Mouse (Mus musculus): ENCODE measurements at regions not wholly inside any gene's neighbourhood (a gene's known extent, or its start where the extent isn't known, plus 50 kb on each side); places are given as distances from the start of the nearest gene placed in this dataset.

DNA sequence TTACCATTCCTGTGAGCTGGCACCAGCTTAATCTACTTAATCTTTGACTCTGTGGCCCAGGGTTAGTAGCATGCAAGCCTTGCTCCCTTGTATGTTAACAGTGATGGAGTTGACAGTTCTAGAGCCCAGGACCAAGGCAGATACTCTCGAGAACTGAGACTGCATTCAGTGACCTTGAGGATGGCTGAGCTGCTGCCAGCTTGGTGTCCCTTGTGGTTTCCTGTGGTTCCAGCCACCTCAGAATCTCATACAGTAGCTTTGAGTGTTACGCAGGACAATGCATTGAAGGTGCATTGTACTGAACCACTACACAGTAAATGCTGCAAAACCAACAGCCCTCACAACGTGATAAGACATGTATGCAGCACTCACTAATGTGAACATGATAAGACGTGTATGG is 90.6 kb downstream of the Zfp706 start:
- no peak for DNase-seq

DNA sequence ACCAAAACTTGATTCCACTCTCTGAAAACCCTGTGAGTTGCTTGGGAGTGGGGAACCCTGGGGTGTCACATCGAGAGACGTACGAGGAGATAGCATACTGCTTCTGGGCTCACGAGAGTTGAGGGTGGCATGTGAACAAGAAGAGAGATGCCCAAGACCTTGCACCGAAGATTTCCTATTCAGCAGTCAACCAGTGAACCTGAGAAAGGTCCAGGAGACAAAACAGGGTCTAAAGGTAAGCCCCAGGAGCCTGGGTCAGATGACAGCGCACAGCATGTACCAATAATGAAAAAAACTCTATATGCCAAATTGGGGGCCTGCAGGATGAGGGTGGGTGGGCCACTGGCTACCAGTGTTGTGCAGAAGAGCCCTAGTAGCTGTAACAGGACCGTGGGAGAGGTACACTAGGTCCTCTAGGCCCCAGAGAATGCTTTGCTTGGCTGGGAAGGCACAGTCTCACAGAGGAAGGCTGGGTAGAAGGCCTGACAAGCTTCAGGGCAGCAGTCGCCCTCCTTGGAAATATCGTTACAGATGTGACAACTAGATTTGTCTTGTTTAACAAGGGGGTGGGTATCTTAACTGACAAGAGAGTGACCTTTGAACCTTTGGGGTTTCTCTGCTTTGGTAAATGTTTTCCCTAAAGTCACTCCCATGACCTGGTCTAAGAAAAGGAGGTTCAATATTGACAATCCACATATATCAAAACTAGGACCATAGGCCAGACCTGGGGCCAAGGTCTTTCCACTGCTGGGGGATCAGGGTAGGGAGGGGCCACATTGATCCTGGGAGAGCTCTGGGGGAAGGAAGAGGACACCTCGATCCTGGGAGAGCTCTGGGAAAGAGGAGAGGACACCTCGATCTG is 93.1 kb downstream of the Zfp706 start:
- no peak for DNase-seq

DNA sequence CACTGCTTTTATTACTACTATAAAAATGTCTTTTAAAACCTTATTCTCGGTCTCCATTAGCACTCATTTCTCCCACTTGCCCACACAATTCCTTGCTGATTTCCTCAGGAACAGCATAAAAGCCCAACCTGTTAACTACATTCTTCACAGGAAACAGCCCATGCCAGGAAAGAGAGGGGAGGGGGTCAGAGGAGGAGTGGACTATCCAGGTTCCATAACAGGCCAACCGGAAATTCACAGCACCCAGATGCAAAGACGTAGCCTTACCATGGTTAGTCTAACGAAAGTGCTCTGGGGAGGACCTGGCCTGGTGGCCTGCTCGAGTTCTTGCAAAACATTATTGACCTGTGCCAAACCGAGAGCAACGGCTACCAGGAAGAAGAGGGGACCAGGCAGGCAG is 94.3 kb downstream of the Zfp706 start:
- no peak for DNase-seq

DNA sequence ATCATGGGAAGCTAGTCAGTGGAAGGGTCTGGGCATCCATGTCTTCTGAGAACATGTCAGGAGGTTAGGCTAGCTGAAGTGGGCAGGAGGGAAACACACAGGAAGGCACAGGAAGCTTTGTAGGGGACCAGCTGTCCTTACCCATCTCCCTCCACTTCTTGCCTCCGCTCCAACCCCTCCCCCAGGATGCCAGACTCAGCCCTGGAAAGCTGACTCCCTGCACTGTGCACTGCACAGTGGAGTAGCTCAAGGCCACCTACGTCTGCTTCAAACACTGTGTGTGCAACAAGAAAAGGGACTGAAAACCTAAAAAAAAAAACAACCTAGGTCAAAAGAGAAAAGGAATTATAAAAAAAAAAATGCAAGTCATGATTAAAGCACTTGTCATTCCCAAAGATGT is 97.3 kb downstream of the Zfp706 start:
- DNase-seq, result no peak

DNA sequence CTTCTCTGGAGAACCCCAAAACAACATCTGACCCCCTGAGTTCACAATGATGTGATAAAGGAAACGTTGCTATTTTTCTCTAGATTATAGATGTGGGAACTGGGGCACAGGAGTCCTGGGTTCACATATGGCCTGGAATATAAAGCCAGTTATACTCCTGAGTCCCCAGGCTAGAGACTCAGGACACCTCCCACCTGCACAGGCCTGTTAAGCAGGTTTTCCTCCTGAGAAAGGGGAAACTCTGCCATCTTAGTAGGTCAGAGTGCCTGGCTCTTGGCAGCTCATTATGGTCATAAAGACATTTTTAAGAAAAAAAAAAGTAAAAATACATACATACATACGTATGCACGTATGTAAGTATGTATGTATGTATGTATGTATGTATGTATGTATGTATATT is 98.1 kb downstream of the Zfp706 start:
- DNase-seq, result no peak

DNA sequence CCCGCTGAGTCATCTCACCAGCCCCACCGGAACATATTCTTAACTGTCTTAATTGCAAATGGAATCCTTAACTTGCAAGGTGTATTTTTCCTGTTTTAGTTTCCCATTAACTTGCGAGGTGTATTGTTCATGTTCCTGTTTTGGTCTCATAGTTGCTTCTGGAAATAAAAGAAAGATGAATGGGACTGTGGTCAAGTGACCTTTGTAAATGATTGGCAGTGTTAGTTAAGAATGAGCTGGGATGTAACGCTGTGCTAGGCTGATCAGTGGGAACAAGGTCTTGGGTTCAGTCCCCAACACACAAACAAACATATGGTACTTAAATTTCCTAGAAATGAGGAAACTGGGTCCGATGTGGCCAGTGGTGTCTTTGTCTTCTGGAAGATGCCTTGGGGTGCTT is 100.8 kb downstream of the Zfp706 start:
- no peak for DNase-seq

DNA sequence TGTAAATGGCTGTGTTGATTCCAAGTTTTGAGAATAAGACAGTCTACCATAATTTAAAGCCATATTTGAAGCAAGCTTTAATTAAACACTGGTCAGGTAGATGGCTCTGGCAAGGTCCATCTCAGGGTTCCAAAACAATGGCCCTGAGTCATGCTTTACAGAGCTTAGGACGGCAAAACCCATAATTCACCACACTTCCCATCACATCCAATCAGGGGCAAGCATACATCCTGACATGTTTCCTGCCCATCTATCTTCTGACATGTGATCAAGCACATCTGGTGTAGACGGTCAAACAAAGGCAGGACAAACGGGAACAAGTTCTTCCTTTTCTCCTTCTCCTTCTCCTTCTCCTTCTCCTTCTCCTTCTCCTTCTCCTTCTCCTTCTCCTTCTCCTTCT is 101.5 kb downstream of the Zfp706 start:
- DNase-seq, result no peak

DNA sequence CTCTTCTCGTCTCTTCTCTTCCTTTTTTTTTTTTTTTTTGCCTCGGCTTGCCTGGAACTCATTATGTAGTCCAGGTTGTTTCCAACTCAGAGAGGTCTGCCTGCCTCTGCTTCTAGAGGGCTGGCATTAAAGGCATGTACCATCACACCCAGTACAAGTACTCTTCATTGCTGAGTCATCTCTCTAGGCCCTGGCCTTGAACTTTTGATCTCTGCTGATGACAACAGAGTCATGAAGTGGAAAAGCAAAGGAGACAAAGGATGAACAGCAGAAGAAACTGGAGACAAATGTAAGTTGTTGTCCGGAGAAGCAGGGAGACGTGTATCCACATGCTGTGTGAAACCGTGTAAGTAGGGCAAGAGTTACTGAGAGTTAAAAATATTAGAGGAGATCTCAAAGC is 103.7 kb downstream of the Zfp706 start:
- no peak for DNase-seq

DNA sequence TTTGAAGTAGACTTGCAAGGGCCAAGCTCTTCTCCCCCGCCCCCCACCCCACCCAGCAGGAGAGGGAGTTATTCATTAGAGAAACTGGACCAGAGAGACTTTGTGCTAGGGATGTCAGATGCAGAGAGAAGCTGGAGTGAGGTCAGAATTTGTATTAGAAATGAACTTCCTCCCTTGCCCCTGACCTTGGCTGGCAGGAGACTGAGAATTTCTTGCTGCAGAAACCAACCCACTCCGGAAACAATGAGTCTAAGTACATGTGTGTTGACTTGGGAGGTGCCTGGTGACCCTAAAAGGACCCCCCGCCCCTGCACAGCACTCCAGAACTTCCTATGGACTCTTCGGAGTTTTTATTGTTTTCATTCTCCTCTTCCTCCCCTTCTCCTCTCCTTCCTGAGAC is 104.3 kb downstream of the Zfp706 start:
- DNase-seq, result no peak

DNA sequence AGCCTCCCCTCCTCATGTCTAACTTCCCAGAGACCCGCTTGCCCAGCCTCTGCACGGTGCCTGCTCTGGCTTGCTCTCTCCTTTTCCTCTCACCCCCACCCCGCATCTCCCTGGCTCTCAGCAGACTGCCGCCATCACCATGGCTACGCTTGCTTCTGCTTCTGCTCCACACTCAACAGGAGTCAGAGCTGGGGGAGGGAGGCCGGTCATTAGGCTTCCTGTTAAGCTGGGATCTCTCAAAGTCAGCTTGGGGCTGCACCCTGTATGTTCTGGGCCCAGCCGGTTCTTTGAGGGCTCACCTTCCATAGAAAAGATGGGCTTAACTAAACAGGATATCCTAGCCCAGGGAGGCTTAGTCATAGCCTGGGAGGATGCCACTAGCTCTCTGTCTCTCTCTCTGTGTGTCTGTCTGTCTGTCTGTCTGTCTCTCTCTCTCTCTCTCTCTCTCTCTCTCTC is 105.7 kb downstream of the Zfp706 start:
- DNase-seq, result peak; percentile 61

DNA sequence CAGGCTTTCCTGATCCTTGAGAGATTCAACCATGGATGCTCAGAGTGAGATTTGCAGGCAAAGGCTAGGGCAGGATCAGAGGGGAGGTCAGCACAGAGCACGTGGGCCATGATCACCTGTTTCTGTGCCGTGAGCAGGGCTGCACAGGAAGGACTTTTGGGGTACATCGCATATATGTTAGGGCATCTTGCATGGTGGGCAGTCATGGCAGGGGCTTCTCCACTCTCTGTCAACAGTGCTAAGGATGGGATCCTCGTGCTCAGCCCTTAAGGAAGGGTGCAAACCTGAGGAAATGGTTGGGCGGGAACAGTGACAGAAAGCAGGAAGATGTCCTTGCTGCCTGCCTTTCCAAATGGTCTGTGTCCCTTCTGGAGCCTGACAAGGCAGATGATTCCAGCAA is 106.2 kb downstream of the Zfp706 start:
- no peak for DNase-seq

DNA sequence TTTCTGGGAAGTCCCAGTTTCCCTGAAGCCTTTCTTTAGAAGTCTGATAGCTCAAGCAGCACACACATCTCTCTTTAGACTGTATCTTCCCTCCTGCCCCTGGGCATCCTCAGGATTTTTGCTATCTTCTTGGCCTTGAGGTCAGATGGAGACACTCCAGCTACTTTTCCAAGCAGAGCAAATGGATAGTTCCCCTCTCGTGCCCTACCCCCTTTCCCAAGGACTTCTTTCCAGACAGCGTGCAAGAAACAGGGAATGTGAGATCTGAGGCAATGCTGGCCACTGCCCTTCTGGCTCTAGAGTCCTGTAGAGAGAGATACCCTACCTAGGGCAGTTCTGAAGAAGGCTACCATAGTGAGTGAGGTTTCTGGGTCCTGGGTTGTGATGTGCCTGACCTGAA is 106.6 kb downstream of the Zfp706 start:
- no peak for DNase-seq

DNA sequence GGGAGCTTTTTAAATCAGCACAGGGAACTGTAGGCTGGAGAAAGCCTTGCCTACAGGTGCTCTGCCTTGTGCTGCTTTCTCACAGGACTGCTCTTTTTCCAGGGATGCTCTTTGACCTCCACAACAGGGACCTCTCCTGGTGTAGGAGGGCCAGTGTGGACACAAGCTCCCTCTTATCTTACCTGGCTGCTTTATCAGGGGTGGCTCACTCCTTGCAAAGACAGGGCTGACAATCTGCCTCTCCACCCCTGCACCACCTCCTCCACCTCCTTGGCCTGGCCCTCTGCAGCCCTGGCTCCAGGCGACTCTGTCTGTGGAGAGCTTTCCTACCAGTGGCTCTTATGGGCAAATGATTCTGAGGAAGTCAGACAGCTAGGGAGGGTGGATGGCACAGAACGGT is 107.7 kb downstream of the Zfp706 start:
- DNase-seq, result no peak

DNA sequence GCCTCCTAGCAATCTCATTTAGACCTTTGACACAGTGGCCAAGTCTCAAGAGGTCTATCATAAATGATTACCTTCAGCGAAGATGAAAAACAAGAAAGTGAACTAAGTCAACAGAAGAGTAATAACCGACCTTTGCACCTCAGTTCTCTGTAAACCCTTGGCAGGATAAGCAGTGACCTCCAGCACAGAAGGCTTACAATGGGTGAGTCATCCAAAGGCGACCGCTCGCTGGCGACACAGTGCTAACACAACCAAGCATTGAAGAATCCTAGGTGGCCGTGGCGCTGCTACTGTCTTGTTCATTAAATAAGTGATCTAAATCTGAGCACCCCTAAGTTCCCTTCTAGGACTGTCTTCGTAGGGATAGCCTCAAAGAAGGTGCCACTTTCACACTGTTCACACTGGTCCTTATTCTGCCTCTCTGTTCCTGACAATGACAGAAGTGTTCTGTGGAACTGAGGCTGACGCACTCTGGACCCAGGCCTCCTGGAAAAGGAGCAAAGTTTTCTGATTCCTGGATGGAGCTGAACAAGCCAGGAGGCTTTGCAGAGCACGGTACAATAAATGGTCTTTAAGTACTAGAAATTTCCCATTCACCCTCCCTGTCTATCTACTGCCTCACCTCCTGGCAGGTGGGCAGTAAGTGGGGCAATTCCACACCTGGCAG is 108.6 kb downstream of the Zfp706 start:
- DNase-seq, result no peak

DNA sequence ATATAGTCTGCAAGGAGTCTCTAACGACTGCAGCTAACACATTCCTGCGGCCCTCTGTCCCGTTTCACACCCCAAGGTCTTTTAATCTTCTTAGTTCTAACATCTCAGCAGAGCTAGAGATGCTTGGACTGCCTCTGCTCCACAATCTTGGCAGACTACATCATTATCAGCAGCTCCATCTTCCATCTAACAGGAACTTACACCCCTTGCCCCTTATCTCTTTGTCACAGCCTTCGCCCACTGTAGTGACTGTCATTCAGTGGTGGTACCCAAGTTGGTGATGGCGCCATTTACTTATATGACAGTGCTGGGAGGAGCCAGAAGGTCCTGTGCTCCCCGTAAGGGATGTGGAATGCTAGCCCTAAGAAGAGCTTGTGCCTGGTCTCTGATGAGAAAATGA is 109.2 kb downstream of the Zfp706 start:
- no peak for DNase-seq

DNA sequence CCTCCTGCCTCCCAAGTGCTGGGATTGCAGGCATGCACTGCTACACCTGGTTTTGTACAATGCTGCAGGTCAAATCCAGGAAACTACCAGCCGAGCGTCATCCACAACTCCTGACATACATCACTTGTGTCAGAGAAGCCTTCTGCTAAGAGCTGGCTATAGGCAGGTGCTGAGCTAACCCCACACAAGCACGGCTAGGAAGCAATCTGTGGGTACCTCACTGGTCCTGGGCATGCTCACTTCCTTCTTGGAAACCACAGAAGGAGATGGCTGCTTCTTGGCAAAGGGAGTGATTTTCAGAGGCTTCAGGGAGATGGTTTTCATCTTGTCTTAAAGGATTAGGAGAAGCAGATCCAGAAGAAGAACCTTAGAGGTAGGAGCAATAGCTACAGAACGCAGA is 111.3 kb downstream of the Zfp706 start:
- no peak for DNase-seq

DNA sequence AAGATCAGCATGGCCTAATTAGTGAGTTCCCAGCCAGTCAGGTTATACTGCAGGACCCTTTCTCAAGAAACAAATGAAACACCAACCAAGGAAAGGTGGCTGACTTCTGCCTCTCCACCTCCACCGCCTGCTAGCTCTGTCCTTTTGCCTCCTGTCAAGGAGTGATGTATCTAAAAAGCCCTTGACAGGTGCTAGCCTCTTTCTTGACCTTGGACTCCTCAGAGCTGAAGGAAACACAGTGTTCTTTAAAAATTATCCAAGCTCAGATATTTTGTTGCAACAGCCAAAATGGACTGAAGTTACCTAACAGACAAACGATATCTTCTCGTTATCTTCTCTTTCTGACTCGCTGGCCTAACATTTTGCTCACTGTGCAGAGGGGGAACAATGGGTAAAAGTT is 112.5 kb downstream of the Zfp706 start:
- DNase-seq, result no peak

DNA sequence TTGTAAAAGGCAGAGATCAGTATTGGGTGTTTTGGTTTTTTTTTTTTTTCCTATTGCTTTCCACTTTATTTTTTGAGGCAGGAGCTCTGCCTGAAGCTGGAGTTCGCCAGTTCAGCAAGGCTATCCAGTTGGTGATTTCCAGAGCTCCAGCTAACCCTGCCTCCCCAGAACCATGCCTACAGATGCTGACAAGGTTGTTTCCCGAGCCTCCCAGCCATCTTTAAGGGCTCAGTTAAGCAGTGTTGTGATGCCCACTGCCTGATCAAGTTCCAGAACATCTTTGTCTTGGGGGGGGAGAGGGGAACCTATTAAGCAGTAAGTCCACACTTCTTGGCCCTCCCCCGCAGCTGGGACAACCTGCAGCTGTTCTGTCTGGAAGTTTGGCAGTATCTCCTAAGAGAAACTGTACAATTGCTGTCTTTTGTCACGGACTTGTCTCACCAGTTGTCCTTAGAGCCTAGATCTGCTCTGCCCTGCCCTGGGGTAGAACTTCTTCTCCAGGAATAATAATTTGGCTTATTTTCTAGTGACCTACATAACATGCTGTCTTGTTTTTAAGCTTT is 114.1 kb downstream of the Zfp706 start:
- DNase-seq, result peak; percentile 28

DNA sequence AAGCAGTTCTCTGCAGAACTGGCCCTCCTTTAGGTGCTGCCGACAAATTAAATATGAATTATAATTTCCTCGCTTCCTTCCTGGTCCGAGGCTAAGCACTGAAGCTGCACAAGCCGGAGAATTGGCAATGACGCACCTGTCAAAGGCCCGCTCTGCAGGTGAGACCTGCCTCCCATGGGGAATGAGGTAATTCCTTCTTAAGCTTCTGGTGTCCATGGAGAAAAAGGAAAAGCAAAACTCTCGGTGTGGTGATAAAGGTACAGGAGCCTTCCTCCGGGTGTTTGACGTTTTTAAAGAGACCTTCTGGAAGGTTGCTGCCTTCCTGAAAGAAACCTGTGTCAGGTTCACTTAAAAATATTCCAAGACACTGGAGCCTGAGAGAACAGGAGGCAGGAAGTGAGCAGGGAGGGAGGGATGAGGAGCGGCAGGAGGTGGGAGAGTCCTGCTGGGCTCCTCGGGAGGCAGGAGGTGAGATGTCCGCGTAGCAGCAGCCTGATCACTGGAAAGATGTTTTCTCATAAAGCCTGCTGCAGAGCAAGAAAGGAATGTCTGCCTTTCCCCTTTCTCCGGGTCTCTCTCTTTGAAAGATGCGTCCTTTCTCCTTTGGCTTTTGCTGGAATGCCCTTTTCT is 114.9 kb downstream of the Zfp706 start:
- DNase-seq, result peak; percentile 85

DNA sequence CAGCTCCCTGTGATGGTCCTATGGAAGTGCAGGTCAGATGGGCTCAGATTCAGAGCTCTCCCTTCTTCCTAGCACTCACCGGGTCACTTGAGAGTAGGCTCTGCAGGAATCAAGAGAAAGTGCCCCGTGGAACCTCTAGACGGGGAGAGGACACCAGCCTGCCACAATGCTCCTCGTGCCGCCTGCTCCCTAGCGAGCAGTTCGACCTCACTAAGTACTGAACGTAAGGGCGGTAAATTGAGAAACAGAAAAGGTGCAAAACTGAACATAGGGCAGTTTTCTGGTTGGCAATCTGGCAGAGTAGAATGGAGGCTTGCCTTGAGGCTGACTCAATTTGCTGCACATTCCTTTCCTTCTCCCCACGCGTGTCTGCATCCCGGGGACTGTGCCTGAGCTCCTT is 115.7 kb downstream of the Zfp706 start:
- peak; percentile 43 for DNase-seq

DNA sequence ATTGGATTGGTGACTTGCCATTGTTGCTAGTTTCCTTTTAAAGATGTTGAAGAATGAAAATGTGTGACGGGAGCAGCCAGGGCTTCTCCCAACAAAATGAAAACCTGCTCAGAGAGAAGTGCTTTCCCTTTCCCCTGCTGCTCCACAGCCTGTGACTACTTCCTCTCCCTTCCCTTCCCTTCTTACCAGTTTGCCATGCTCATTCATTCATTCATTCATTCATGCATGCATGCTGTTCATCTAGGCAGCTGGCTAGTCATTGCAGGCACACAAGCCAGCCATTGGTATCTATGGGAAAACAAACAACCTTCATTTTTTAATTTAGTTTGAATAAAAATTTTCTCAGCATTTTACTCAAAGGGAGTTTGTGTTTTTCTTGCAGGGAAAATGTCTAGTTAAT is 116.3 kb downstream of the Zfp706 start:
- no peak for DNase-seq

DNA sequence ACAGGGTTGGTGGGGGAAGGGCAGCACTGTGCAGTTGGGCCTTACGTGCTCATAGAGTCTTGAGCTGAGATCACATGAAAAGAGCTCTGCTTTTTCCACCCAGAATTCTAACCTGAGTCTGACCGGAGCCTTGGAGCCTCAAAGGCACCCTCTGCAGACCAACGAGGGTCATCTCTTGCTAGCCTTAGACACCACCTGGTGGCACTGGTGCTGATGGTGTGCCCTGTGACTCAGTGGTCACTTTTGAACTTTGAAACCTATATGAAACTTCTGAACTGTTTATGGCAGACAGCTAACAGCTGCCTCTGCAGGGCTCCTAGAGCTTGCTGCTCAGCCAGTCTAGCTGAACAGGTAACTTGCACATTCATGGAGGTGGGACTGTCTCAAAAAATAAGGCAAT is 118.5 kb downstream of the Zfp706 start:
- no peak for DNase-seq

DNA sequence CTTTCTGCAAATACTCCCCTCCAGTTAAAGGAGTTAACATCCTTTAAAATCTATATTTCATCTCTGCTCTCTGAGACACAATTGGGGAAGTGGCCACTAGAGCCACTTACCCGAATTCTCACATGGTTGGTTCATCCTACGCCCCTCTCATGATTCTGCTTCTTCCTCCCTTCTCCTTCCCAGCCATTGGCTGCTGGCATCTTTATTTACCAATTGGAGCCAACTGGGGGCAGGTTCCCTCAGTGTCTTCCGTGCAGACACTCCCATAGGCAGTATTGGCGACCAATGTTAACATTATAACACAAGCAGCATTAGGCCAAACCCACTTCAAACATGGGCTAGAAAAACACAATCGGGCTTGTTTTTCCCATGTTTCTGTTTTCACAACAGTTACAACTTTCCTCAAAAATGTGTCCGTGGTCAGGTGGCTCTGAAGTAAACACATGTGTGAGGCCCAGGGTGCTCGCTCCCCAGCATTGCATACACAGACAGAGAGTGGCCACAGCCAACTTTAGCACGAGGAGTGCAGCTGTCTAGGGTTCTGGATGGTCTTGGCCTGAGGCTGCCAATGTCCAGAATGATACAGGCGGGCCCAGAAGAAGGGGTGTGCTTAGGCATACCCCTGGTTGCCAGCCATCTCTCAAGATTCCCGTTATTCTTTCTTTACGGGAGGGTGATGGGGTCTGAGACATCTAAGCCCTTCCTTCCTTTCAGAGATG is 119.1 kb downstream of the Zfp706 start:
- no peak for DNase-seq
